Mouse (Mus musculus) heart, adult 11 months (tissue): ENCODE data around the gene Utp3.

Experiments used
- DNase-seq: peaks from one replicate; pipeline ENCODE4 v3.0.0; 2022

Gene Utp3

GRCm38 (mm10) chr5:88554086-88554886 is at the start of gene Utp3:
Gene Utp3, plus strand, starts transcription at chr5:88554462.
- DNase-seq: peak; percentile 99

DNA sequence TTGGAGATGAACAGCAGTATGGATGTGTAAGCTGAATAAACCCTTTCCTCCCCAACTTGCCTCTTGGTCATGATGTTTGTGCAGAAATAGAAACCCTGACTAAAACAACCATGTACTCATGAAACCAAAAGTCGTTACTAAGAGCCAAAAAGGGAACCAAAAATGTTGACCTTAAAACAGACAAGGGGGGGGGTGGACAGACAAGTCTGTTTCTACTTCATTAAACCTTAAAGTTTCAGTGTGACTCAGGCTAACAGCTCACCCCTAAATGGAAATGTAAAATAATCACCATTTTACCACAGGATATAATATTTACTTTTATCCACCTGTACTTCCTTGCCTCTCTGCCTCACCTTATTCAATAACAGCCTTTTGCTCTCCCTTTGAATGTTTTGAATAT is 45.7 kb upstream of the Utp3 start:
- no peak for DNase-seq

DNA sequence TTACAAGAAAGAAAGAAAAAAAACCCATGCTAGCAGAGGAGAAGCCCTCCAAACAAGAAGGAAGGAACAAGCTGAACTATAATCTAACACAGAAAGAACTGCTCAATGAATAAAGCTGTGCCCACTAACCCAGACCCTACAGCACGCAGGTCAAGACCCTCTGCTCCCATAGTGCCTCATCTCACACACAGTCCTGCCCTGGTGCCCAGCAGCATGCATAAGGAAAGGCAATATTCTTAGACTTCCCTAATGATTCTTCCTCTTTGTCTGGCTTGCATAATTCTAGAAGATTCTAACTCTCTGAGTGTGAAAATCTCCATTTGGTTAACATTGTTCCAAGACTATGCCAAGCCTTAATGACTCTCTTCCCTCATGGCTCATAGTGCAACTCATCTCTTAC is 45.3 kb upstream of the Utp3 start:
- DNase-seq: peak; percentile 86

DNA sequence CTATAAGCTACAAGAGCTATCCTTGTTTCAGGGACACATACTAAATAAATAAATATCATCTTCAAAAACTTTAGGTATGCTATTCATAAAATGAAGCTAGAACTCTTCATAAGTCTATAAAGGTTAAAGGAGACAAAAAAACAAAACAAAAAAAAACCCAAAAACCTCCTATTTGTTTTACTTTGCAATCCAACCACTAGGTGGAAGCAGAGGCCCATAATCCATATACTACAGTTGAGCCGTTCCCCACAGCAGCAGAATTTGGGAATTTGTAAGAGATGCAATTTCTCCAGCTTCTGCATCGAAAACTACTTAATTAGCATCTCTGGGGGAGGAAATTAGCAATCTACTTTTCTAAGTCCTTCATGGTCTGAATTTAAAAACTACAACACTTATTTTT is 35.0 kb upstream of the Utp3 start:
- DNase-seq: peak; percentile 18

DNA sequence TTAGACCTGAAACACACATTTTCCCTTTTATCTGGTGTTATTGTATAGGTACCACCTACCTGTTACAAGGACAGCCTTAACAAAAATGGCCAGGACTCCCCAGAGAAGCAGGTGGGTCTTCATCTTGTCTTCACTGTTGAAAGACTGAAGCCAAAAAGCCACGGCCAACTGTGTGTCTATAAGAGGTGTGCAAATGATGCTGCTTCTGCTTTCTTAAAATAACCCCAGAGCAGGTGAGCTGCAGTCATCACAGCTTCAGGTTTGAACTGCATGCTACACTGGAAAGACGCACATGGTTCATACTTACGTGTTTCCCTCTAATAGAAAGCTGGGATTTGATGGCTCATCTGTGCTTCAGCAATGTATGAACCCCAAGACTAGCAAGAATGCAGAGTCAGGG is 26.6 kb upstream of the Utp3 start, which contains the start of gene Jchain:
Jchain (minus strand) TSS at position 235 of the 400 bp plus-strand sequence.
- peak; percentile 24 for DNase-seq

GRCm38 (mm10) chr5:88530908-88531307 is 23.4 kb upstream of the Utp3 start:
- DNase-seq: peak; percentile 64

DNA sequence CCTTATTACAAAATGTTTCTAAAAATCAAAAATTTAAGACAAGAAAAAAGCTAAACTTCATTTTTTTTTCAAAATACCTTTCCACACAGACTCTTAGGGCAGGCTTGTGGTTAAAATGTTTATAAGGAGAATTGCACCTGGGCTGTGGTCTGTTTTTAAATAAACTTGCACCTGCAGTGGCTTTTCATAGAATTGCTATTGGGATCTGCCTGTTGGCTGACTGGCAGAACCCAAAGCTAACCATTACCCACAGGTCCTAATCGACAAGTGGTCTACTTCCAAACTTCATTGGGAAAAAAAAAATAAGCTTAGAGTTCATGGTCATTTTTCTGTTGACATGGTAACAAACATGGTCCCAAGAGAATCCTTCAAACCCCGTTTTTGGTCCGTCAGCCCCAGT is 19.6 kb upstream of the Utp3 start:
- DNase-seq: no peak

GRCm38 (mm10) chr5:88540845-88541244 is 13.4 kb upstream of the Utp3 start:
- DNase-seq: no peak

GRCm38 (mm10) chr5:88542651-88543282 is 11.5 kb upstream of the Utp3 start:
- DNase-seq: peak; percentile 76

GRCm38 (mm10) chr5:88544411-88544810 is 9.9 kb upstream of the Utp3 start:
- DNase-seq: peak; percentile 31

DNA sequence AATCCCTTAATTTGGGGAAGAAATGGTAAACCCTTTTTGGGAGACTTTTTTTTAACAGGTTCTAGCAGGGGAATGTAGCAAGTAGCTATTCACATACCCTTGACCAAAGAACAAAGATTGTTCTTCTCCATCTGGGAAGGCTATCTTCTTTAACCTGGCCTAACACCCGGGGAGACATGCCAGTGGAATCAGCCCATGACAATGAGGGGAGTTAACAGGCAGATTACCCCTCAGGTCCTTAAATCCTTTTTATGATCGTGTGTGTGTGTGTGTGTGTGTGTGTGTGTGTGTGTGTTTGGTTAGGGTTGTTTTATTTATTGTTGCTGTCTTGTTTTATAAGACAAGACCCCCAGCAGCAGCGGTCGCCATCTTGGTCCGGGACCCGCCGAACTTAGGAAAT is 8.7 kb upstream of the Utp3 start:
- peak; percentile 15 for DNase-seq

GRCm38 (mm10) chr5:88553271-88554085 is 784 bp upstream of the Utp3 start:
- no peak for DNase-seq

DNA sequence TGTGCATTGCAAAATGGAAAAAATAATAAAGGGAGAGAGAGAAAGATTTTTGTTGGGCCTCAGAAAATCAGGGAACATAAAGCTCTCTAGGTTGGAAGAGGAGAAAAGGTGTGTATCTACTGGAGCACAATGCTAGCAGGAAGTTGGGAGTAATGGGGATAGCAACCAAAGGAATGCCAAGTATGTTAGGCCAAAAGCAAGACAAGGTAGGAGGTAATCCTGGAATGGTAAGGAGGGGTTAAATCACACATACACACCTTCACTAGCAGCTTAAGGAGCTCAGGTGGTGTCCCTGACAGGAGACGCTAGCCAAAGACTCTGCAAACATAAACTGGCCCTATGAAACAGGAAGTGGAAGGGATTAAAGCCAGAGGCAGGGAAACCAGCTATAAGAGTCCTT is 4.7 kb downstream of the Utp3 start:
- DNase-seq: no peak

GRCm38 (mm10) chr5:88561080-88561814 is 7.0 kb downstream of the Utp3 start:
- DNase-seq: peak; percentile 70

GRCm38 (mm10) chr5:88562863-88563780 is 8.9 kb downstream of the Utp3 start:
- DNase-seq: peak; percentile 70

- peak; percentile 99 for DNase-seq
These were observed 10.4 kb downstream of the Utp3 start, which contains the start of gene Rufy3 for GRCm38 (mm10) chr5:88564501-88565147. Gene Rufy3, plus strand, starts transcription at chr5:88565040.

- peak; percentile 98 for DNase-seq
These were observed 11.1 kb downstream of the Utp3 start for GRCm38 (mm10) chr5:88565148-88566033.

DNA sequence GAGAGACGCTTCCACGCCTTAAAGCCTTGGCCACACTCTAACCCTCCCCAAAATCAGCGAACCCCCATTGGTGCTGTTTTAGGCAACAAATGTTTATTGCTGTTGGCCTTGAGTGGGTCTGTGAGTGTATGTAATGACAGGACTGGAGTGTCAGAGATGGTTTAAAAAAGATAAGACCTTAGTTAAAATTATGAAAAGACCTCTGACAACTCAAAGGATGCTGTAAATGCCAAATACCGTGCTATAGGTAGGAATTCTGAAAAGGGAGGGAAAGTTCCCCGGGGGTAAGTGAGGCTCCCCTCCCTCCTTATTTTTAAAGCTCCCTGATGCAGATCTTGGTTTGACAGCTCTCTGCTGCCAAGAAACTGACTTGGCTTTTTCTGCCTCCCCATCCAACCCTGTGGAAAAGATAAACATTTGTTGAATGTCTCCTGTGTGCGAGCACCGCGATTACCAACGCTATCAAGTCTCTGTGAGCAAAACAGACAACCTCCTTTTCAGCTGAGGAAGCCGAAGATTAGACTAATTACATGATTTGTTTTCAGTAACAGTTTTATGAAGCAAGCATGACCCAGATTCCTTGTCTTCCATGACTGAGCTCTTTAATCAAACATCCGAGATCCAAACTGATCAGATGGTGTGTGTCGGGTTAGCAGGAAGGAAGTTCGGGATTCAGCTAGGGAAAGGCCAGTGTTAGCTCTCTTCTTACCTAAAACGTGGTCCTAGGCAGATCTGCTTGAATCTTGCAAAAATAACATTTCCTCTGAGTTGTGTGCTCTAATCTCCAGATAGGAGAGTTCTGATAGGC is 12.0 kb downstream of the Utp3 start:
- peak; percentile 81 for DNase-seq

GRCm38 (mm10) chr5:88569541-88569940 is 15.3 kb downstream of the Utp3 start:
- DNase-seq: peak; percentile 28
